Mouse (Mus musculus): ENCODE data around the gene Prr15l. TPM values are rescaled to one million over a fixed set of nuclear protein-coding genes. Genes with fewer than 3 reads are reported as not detected.
A peak's percentile ranks its signal among the peaks of the same experiment; 100 is the strongest.

Prr15l gene
- 0.36 and 0.40 TPM in 2 replicates for polyA plus RNA-seq (2016; fragmentation: Nextera tagmentation; extraction: Ambion mirVana)

DNA sequence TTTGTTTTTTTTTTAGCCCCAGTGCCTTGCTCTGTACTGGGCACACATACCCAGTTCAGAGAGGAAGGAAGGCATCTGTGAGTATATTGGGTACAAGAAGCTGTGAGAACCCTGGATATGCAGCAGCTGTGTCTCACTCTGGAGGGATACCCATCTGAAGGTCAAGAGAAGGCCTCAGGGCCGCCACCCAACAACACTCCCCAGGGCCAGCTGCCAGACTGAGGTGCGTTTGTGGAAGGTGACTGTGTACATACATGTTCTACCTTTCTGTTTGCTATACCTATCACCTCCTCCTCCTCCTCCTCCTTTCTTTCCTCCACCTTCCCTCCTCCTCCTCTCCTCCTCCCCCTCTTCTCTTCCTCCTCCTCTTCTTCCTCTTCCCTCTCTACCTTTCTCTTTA lies at the start of gene Prr15l:
Prr15l (plus strand) TSS at position 17 of the 400 bp plus-strand sequence.
- Histone ChIP-seq H3K4me1 (peaks cover 21% of the 10 kb centered on the region; the same call in 1 of the 2 replicates), H3K27ac (peak within 1 kb of the TSS; percentile 48; the same call in 1 of the 2 replicates), H3K36me3 (replicated peaks) (no peaks in the 10 kb centered on the region), H3K9me3 (no peaks in the 10 kb centered on the region), H3K27me3 (ENCODE audit: poor library complexity, severe bottlenecking) (peaks cover 33% of the 10 kb centered on the region), H3K4me3 (no peak within 1 kb of the TSS)
- no peak for DNase-seq (ENCODE audit: extremely low spot score, low spot score)
- 83% methylated on average over 2 of the region's 2 CpGs for WGBS

DNA sequence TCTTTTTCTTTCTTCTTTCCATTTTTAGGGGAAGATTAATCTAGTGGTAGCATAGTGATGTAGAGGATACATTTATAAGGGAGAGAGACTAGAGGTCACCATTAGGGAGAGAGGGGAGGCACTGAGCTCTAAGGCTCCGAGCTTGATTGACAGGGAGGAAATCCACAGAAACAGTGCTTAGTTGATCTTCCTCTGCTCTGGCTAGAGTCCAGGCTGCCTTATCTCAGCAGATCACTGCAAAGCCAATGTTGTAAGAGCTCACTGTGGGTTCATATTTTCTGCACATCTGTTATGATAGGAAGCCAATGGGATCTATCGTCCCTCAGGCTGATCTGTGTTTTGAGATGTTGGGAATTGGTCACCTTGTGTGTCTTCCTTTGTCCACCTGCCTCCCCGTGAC lies 49.2 kb upstream of the Prr15l start:
- WGBS = 46% methylated on average over 3 of the region's 3 CpGs
- no peaks in the 10 kb centered on the region for H3K27me3 ChIP-seq (ENCODE audit: poor library complexity, severe bottlenecking)
- H3K4me3 ChIP-seq = no peak overlapping the region; the same call in 1 of the 2 replicates
- DNase-seq (ENCODE audit: extremely low spot score, low spot score) = no peak
- H3K36me3 ChIP-seq (replicated peaks) = no peaks in the 10 kb centered on the region
- peaks cover 73% of the 10 kb centered on the region for H3K4me1 ChIP-seq
- H3K9me3 ChIP-seq = no peaks in the 10 kb centered on the region
- H3K27ac ChIP-seq = peak overlapping the region; percentile 95

DNA sequence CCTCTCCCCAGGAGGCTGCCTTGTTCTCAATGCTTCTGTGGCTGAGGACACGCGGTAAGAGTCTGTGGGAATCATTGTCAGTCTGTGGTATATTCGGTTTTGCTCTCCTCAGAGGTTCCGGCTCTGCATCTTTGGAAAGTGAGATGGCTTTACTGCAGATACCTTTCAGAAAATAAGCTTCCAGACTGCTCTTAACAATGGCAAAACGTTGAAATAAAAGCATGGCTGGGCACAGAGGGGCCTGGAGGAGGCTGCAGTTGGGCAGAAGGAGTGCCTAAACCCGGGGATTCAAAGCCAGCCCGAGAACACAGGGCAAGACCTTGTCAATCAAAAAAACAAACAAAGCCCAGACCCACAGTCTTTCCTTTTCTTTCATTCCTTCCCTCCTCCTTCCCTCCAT lies 48.5 kb upstream of the Prr15l start:
- no peaks in the 10 kb centered on the region for H3K36me3 ChIP-seq (replicated peaks)
- peaks cover 73% of the 10 kb centered on the region for H3K4me1 ChIP-seq
- no peaks in the 10 kb centered on the region for H3K27me3 ChIP-seq (ENCODE audit: poor library complexity, severe bottlenecking)
- H3K9me3 ChIP-seq = no peaks in the 10 kb centered on the region
- peak overlapping the region; percentile 95 for H3K27ac ChIP-seq
- H3K4me3 ChIP-seq = no peak overlapping the region
- 18% methylated on average over 7 of the region's 7 CpGs for WGBS
- DNase-seq (ENCODE audit: extremely low spot score, low spot score) = no peak

DNA sequence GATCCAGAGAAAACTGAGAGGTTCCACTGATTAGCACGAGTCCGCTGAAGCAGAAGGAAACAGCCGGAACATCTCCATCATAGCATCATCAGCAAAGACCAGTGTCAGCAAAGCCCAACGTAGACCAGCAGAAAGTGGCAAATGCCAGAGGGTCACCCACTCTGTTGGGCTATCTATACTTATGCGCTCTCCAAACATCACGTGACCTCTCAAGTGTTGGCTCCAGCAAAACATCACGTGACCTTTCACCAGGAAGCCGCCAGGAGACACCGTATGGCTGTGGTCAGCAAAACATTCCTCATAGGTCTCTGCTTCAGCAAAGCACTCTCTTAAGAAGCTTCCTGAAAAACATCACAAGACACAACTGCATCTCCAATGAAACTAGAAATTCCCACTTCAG lies 47.6 kb upstream of the Prr15l start:
- no peak overlapping the region for H3K4me3 ChIP-seq
- H3K9me3 ChIP-seq = no peaks in the 10 kb centered on the region
- H3K27me3 ChIP-seq (ENCODE audit: poor library complexity, severe bottlenecking) = no peaks in the 10 kb centered on the region
- peak overlapping the region; percentile 95 for H3K27ac ChIP-seq
- H3K4me1 ChIP-seq = peaks cover 73% of the 10 kb centered on the region
- DNase-seq (ENCODE audit: extremely low spot score, low spot score) = no peak
- WGBS = 90% methylated on average over 9 of the region's 9 CpGs
- no peaks in the 10 kb centered on the region for H3K36me3 ChIP-seq (replicated peaks)

DNA sequence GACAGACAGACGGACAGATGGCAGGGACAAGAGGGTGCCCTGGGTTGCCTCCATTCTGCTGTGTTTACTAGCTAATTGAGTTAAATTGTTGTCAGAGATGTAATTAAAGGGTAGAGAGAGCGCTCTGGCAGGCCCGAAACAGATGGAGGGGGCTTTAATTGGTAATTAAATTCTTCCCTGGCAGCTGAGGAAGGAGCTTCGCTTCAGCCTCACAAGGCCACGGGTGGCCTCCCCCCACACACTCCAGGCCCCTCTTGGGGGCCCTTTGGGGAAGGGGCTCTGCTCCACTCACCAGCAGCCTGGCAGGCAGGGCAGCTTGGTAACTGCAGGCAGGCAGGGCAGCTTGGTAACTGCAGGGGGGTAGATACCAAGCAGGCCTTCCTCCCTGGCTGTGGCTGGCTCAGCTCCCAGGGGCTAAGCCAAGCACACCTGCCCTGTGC lies 42.0 kb upstream of the Prr15l start:
- no peaks in the 10 kb centered on the region for H3K9me3 ChIP-seq
- no peaks in the 10 kb centered on the region for H3K36me3 ChIP-seq (replicated peaks)
- peaks cover 41% of the 10 kb centered on the region for H3K4me1 ChIP-seq
- H3K4me3 ChIP-seq = peak overlapping the region; percentile 22; the same call in 1 of the 2 replicates
- peak; percentile 43 for DNase-seq (ENCODE audit: extremely low spot score, low spot score)
- H3K27me3 ChIP-seq (ENCODE audit: poor library complexity, severe bottlenecking) = no peaks in the 10 kb centered on the region
- 15% methylated on average over 5 of the region's 5 CpGs for WGBS
- H3K27ac ChIP-seq = peak overlapping the region; percentile 88

DNA sequence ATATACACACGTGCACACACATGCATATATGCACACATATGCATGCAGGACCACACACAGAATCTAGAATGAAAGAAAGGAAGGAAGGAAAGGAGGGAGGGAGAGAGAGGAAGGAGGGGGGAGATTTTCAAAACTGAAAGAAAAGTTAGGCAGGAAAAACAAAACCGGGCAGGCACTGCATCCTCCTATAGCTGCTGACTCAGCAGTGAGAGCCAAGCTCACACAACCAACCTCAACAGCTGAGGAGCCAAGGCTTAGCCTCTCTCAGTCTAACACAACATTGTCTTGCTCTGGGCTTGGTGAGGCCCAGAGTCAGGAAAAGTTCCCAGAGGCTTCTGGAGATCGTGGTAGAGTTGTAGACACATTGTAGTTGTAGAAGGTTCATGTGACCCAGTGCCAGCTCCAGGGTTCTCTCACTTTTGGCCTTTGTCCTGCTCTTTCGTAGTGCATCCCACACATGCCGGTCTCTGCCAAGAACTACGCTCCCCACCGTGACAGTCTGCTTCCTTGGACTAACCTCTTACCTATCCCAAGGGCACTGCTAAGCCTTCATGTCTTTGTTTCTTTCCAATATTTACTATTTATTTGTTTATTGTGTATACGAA lies 40.9 kb upstream of the Prr15l start:
- DNase-seq (ENCODE audit: extremely low spot score, low spot score) = no peak
- H3K27ac ChIP-seq = peak overlapping the region; percentile 88
- no peaks in the 10 kb centered on the region for H3K27me3 ChIP-seq (ENCODE audit: poor library complexity, severe bottlenecking)
- no peaks in the 10 kb centered on the region for H3K36me3 ChIP-seq (replicated peaks)
- WGBS = 92% methylated on average over 8 of the region's 8 CpGs
- no peak overlapping the region for H3K4me3 ChIP-seq
- H3K4me1 ChIP-seq = peaks cover 47% of the 10 kb centered on the region
- H3K9me3 ChIP-seq = no peaks in the 10 kb centered on the region

DNA sequence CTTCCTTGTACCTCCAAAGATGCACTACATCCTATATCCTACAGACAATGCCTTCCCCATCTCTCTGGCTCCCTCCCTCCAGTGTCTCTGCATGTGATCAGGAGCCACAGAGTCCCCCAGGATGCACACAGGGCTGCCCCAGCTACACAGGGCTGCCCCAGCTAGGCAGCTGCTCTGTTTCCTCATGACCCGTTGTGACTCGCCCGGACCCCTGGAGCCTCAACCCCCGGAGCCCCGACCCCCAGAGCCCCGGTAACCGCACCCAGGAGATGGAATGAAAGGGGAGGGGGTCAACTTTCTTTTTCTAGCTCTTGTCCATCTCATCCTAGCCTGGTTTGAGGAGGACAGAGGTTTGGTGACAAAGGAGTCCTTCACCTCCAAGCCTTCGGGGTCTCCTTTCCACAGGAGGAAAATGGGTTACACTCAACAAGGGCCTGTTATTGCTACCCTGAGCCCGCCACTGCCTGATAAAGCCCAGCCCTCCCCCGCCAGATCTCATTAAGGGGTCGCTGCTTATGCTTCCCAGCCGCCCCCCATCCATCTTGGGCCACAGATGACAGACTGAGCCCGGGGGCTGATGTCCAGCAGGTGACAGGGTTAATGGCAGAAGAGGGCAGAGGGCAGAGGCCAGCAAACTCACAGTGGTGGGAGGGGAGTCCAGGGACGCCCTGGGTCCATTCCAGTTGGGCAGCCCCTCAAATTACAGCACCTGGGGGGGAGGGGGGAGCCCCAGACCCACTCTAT lies 35.9 kb upstream of the Prr15l start:
- Histone ChIP-seq H3K27me3 (ENCODE audit: poor library complexity, severe bottlenecking) (no peaks in the 10 kb centered on the region), H3K9me3 (0 out of 2 replicates have a peak, but pooled peaks cover 6% of the 10 kb centered on the region), H3K27ac (peak overlapping the region; percentile 81), H3K4me3 (no peak overlapping the region), H3K4me1 (peaks cover 43% of the 10 kb centered on the region), H3K36me3 (replicated peaks) (no peaks in the 10 kb centered on the region)
- WGBS = 65% methylated on average over 14 of the region's 14 CpGs
- DNase-seq (ENCODE audit: extremely low spot score, low spot score) = no peak

DNA sequence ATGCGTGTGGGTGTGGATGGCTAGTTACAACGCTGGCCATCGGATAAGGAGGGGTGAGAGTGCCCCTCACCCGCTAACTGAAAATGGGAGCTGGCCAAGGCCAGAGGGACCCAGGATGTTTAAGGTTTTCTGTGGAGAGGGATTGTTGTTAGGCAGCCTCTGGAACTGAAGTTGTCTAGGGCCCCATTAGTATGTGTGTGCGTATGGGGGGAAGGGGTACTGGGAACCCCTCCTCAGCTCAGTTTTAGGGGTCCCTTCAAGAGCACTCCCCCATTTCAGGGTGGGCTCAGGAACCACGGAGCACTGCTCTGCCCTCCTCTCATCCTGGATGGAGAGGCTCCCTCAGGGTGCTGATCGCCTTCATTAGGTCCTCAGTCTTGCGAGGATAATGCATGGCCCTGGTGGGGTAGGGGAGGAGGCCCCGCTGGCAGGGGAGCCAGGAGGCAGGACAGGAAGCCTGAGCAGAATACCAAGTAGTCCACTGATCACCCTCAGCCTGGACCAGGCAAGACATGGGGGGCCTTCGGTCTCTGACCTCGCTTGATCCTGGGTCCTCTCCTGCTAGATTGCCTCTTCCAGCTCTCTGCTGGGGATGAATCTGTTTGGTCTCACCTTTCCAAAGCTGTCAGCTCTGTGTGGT lies 34.6 kb upstream of the Prr15l start:
- DNase-seq (ENCODE audit: extremely low spot score, low spot score) = peak; percentile 14
- H3K36me3 ChIP-seq (replicated peaks) = no peaks in the 10 kb centered on the region
- WGBS = 67% methylated on average over 11 of the region's 11 CpGs
- no peaks in the 10 kb centered on the region for H3K27me3 ChIP-seq (ENCODE audit: poor library complexity, severe bottlenecking)
- 0 out of 2 replicates have a peak, but pooled peaks cover 6% of the 10 kb centered on the region for H3K9me3 ChIP-seq
- peaks cover 51% of the 10 kb centered on the region for H3K4me1 ChIP-seq
- H3K27ac ChIP-seq = peak overlapping the region; percentile 81
- H3K4me3 ChIP-seq = no peak overlapping the region

DNA sequence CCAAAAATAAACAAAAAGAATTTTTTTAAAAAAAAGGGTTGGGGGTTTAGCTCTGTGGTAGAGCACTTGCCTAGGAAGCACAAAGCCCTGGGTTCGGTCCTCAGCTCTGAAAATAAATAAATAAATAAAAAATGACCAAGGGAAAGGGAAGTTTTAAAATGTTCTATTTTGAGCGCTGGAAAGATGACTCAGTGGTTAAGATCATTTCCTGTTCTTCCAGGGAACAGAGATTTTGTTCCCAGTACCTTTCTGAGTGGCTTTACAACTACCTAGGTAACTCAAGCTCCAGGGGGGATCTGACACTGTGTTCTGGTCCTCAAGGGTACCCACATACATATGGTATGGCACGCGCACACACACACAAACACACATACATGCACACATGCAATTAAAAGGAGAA lies 32.0 kb upstream of the Prr15l start:
- Histone ChIP-seq H3K27ac (peak overlapping the region; percentile 90), H3K27me3 (ENCODE audit: poor library complexity, severe bottlenecking) (no peaks in the 10 kb centered on the region), H3K4me1 (peaks cover 75% of the 10 kb centered on the region), H3K36me3 (replicated peaks) (no peaks in the 10 kb centered on the region), H3K4me3 (no peak overlapping the region), H3K9me3 (0 out of 2 replicates have a peak, but pooled peaks cover 6% of the 10 kb centered on the region)
- DNase-seq (ENCODE audit: extremely low spot score, low spot score) = no peak
- WGBS = 91% methylated on average over 4 of the region's 4 CpGs

DNA sequence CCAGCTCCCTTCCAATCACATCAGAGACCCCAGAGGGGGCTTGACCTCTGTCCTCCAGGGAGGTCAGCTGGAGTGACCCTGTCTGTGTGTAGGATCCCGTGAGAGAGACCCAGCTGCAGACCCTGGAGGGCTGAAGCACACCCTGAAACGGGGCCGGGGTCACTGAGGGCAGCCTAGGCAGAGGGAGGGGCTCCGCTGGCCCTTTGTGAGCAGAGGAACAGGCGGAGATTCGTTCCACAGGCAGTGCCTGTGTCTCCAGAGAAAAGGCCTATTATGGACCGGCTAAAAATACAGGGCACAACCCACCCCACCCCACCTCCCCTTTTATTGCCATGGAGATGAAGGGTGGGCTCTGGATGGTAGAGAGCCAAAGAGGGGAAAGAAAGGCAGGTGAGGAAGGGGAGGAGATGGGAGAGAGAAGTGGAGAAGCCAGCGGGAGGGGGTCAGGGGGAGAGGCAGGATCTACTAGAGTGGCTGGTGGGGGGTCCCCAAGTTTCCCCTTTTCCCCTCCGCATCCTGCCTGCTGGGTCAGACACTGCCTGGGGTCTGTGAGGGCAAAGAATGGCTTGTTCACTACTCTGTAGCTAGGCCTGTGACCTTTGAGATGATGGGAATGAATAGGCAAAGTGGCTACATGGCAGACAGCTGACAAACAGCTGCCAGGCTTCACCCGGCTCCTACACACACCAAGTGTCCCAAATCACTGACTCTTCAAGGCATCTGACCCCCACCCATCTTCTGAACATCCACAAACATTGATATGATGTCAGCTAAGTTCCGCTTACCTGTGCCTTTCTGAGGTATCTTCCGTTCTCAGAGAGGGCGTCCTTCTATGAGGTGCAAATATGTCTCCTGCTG lies 28.2 kb upstream of the Prr15l start:
- peak overlapping the region; percentile 36 for H3K4me3 ChIP-seq

DNA sequence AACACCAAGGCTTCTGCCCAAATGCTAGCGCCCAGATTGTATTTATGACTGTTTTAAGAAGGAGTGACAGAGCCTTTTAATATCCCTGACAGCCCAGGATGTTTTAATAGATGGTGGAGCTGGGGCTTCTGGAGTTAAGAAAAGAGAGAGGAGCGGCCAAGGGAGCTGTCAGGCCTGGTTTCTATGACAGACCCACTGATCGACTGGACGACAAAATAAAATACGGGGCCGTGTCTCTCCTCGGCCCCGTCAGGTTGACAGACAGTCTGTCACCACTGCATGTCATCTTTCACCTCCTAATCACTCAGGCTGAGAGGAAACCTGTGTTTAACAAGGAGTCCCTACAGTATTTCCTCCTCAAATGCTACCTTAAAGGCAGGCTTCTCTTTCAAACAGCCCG lies 26.6 kb upstream of the Prr15l start:
- 80% methylated on average over 9 of the region's 9 CpGs for WGBS
- Histone ChIP-seq H3K27ac (peak overlapping the region; percentile 91), H3K4me1 (peaks cover 95% of the 10 kb centered on the region), H3K9me3 (no peaks in the 10 kb centered on the region), H3K36me3 (replicated peaks) (peaks cover 9% of the 10 kb centered on the region), H3K4me3 (no peak overlapping the region), H3K27me3 (ENCODE audit: poor library complexity, severe bottlenecking) (no peaks in the 10 kb centered on the region)
- DNase-seq (ENCODE audit: extremely low spot score, low spot score) = no peak

More for the DNA sequence above, 28.2 kb upstream of the Prr15l start:
- DNase-seq (ENCODE audit: extremely low spot score, low spot score) = peak; percentile 93
- peaks cover 86% of the 10 kb centered on the region for H3K4me1 ChIP-seq
- H3K27me3 ChIP-seq (ENCODE audit: poor library complexity, severe bottlenecking) = no peaks in the 10 kb centered on the region
- 0 out of 2 replicates have a peak, but pooled peaks cover 1% of the 10 kb centered on the region for H3K9me3 ChIP-seq
- WGBS = 20% methylated on average over 13 of the region's 13 CpGs
- no peaks in the 10 kb centered on the region for H3K36me3 ChIP-seq (replicated peaks)
- H3K27ac ChIP-seq = peak overlapping the region; percentile 91

All from forebrain, embryonic 10.5 days (tissue).